Mouse (Mus musculus): ENCODE data around the gene Tspo. TPM values are rescaled to one million over a fixed set of nuclear protein-coding genes. Genes with fewer than 3 reads are reported as not detected.

Tspo gene
- polyA plus RNA-seq, 1 experiment from 2014 or later, result 107 TPM

- Histone ChIP-seq H3K4me2 (replicated peaks; ENCODE audit: low read depth, low read length) (no peak overlapping the region), H3K4me3 (ENCODE audit: low read length) (no peak overlapping the region), H3K27me3 (ENCODE audit: insufficient read depth, low read length) (no peaks in the 10 kb centered on the region), H3K36me3 (ENCODE audit: insufficient read depth, low read length) (peaks cover 50% of the 10 kb centered on the region), H3K9ac (replicated peaks; ENCODE audit: low read length) (no peak overlapping the region), H3K4me1 (ENCODE audit: insufficient read depth, low read length) (no peaks in the 10 kb centered on the region), H3K9me3 (ENCODE audit: low read length) (no peaks in the 10 kb centered on the region), H3K27ac (ENCODE audit: low read length) (no peak overlapping the region)
- 71% methylated on average over 6 of the region's 6 CpGs for WGBS
- no peak for ATAC-seq (ENCODE audit: low FRiP score, low TSS enrichment)
Measured at GRCm38 (mm10) chr15:83574731-83575351, 11.4 kb downstream of the Tspo start.

DNA sequence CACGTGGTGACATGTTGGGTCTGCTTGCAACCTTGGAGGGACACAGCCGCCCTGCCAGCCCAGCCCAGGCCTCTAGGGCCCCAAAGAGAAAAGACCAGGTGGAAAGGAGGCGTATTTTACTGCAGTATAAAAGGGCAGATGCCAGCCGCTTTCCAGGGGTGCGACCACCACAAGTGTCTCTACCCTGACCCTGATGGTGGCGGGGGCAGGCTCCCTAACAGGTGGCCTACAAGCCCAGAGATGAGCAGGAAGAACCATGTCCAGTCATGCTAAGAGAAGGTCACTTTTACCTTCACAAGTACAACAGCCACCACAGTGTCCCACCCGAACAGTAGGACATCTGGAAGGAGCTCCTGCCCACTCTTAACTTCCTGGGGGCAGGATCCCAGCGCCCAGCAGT, 12.2 kb downstream of the Tspo start:
- Histone ChIP-seq H3K9me3 (ENCODE audit: low read length) (no peaks in the 10 kb centered on the region), H3K4me2 (replicated peaks; ENCODE audit: low read depth, low read length) (no peak overlapping the region), H3K4me1 (ENCODE audit: insufficient read depth, low read length) (no peaks in the 10 kb centered on the region), H3K27me3 (ENCODE audit: insufficient read depth, low read length) (no peaks in the 10 kb centered on the region), H3K36me3 (ENCODE audit: insufficient read depth, low read length) (peaks cover 57% of the 10 kb centered on the region), H3K9ac (replicated peaks; ENCODE audit: low read length) (no peak overlapping the region), H3K27ac (ENCODE audit: low read length) (no peak overlapping the region), H3K4me3 (ENCODE audit: low read length) (no peak overlapping the region)
- 93% methylated on average over 8 of the region's 8 CpGs for WGBS
- no peak for ATAC-seq (ENCODE audit: low FRiP score, low TSS enrichment)

- WGBS, result 88% methylated on average over 9 of the region's 9 CpGs
- Histone ChIP-seq H3K27me3 (ENCODE audit: insufficient read depth, low read length) (no peaks in the 10 kb centered on the region), H3K4me3 (ENCODE audit: low read length) (no peak overlapping the region), H3K4me1 (ENCODE audit: insufficient read depth, low read length) (no peaks in the 10 kb centered on the region), H3K9ac (replicated peaks; ENCODE audit: low read length) (no peak overlapping the region), H3K36me3 (ENCODE audit: insufficient read depth, low read length) (peaks cover 68% of the 10 kb centered on the region), H3K9me3 (ENCODE audit: low read length) (no peaks in the 10 kb centered on the region), H3K27ac (ENCODE audit: low read length) (no peak overlapping the region), H3K4me2 (replicated peaks; ENCODE audit: low read depth, low read length) (no peak overlapping the region)
- no peak for ATAC-seq (ENCODE audit: low FRiP score, low TSS enrichment)
Measured at GRCm38 (mm10) chr15:83576651-83577050, 13.3 kb downstream of the Tspo start.

DNA sequence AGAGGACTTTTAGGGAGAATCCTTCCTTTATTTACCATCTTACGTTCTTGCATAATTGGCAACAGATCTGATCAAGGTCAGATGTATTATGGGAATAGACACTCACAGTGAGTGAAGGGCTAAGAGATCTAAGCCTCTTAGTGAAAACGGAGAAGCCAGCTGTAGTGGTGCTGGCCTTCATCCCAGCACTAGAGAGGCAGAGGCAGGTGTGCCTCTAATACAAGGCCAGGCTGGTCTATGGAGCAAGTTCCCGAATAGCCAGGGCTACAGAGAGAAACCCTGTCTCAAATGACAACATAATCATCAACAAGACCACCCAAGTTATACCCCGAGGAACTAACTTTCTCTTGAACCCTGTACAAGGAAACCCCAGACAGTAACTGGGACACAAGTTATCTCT, 19.5 kb downstream of the Tspo start:
- Histone ChIP-seq H3K36me3 (ENCODE audit: insufficient read depth, low read length) (peaks cover 71% of the 10 kb centered on the region), H3K9ac (replicated peaks; ENCODE audit: low read length) (no peak overlapping the region), H3K9me3 (ENCODE audit: low read length) (peaks cover 8% of the 10 kb centered on the region), H3K27me3 (ENCODE audit: insufficient read depth, low read length) (no peaks in the 10 kb centered on the region), H3K27ac (ENCODE audit: low read length) (no peak overlapping the region), H3K4me3 (ENCODE audit: low read length) (no peak overlapping the region), H3K4me1 (ENCODE audit: insufficient read depth, low read length) (no peaks in the 10 kb centered on the region), H3K4me2 (replicated peaks; ENCODE audit: low read depth, low read length) (no peak overlapping the region)
- ATAC-seq (ENCODE audit: low FRiP score, low TSS enrichment), result no peak
- 74% methylated on average over 4 of the region's 4 CpGs for WGBS

DNA sequence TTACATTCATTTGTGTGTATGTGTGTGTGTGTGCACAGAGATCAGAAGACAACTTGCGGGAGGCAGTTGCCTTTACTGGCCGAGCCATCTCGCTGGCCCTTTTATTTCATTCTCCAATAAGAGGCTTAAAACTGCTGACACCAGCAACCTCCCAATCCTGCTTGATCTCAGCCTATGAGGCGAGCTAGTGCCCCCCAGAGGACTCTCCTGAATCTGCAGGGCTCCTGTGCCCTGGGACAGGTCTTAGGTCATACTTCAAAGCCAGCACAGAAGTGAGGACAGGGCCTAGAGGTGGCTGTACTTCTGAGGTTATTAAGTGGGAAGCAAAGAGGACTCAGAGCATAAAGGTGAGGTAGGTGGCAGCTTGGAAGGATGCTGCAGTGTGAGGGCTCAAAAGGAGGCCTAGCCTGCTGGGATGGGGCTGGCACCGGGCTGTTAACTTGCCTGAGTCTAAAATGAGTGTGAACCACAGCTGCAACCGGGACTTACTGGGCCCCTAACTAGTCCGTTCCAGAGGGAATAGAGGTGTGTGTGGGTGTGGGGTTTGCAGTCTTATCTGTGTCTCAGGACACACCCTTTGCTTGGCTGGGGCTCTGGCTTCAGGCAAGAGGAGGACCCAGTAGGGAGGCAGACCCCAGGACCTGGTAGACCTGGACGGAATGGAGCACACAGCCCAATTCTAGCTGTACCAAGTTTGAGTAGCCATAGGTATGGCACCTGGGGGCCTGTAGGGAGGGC, 20.2 kb downstream of the Tspo start:
- Histone ChIP-seq H3K27ac (ENCODE audit: low read length) (no peak overlapping the region), H3K9ac (replicated peaks; ENCODE audit: low read length) (no peak overlapping the region), H3K4me2 (replicated peaks; ENCODE audit: low read depth, low read length) (no peak overlapping the region), H3K9me3 (ENCODE audit: low read length) (peaks cover 8% of the 10 kb centered on the region), H3K36me3 (ENCODE audit: insufficient read depth, low read length) (peaks cover 73% of the 10 kb centered on the region), H3K27me3 (ENCODE audit: insufficient read depth, low read length) (no peaks in the 10 kb centered on the region), H3K4me1 (ENCODE audit: insufficient read depth, low read length) (no peaks in the 10 kb centered on the region), H3K4me3 (ENCODE audit: low read length) (no peak overlapping the region)
- WGBS, result 68% methylated on average over 8 of the region's 8 CpGs
- ATAC-seq (ENCODE audit: low FRiP score, low TSS enrichment), result no peak

- no peaks in the 10 kb centered on the region for H3K27me3 ChIP-seq (ENCODE audit: insufficient read depth, low read length)
- WGBS, result 92% methylated on average over 6 of the region's 6 CpGs
- no peak overlapping the region for H3K4me3 ChIP-seq (ENCODE audit: low read length)
- H3K36me3 ChIP-seq (ENCODE audit: insufficient read depth, low read length), result peaks cover 67% of the 10 kb centered on the region
- no peak for ATAC-seq (ENCODE audit: low FRiP score, low TSS enrichment)
- H3K4me1 ChIP-seq (ENCODE audit: insufficient read depth, low read length), result no peaks in the 10 kb centered on the region
- H3K9ac ChIP-seq (replicated peaks; ENCODE audit: low read length), result no peak overlapping the region
- H3K9me3 ChIP-seq (ENCODE audit: low read length), result peaks cover 8% of the 10 kb centered on the region
- H3K4me2 ChIP-seq (replicated peaks; ENCODE audit: low read depth, low read length), result no peak overlapping the region
- no peak overlapping the region for H3K27ac ChIP-seq (ENCODE audit: low read length)
Measured at GRCm38 (mm10) chr15:83584741-83585220, 21.4 kb downstream of the Tspo start.

DNA sequence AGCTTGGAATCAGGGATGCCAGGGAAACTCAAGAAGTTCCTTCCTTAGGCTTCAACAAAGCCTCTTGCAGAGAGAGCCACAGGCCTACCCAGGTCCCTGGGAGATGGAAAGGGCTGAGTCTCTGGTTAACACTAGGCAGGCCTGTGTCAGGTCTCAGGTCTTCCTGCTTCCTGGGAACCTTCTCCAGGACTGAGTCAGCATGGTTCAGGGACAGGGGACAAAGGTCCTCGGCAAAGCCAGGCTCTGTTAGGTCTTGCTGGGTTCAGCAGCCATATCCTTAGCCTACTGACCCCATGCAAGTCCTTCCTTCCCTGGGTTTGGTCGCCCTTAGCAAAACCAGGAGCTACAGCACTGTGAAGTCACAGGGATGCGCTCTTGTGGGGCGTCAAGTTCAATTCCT, 27.4 kb downstream of the Tspo start:
- no peak overlapping the region for H3K4me2 ChIP-seq (replicated peaks; ENCODE audit: low read depth, low read length)
- peaks cover 24% of the 10 kb centered on the region for H3K36me3 ChIP-seq (ENCODE audit: insufficient read depth, low read length)
- 82% methylated on average over 4 of the region's 4 CpGs for WGBS
- H3K9ac ChIP-seq (replicated peaks; ENCODE audit: low read length), result no peak overlapping the region
- no peak overlapping the region for H3K27ac ChIP-seq (ENCODE audit: low read length)
- H3K4me1 ChIP-seq (ENCODE audit: insufficient read depth, low read length), result peaks cover 17% of the 10 kb centered on the region
- peaks cover 8% of the 10 kb centered on the region for H3K9me3 ChIP-seq (ENCODE audit: low read length)
- no peak overlapping the region for H3K4me3 ChIP-seq (ENCODE audit: low read length)
- no peaks in the 10 kb centered on the region for H3K27me3 ChIP-seq (ENCODE audit: insufficient read depth, low read length)
- no peak for ATAC-seq (ENCODE audit: low FRiP score, low TSS enrichment)

GRCm38 (mm10) chr15:83591758-83592157, 28.4 kb downstream of the Tspo start:
- H3K36me3 ChIP-seq (ENCODE audit: insufficient read depth, low read length), result peaks cover 15% of the 10 kb centered on the region
- H3K4me2 ChIP-seq (replicated peaks; ENCODE audit: low read depth, low read length), result no peak overlapping the region
- ATAC-seq (ENCODE audit: low FRiP score, low TSS enrichment), result no peak
- H3K9me3 ChIP-seq (ENCODE audit: low read length), result no peaks in the 10 kb centered on the region
- H3K4me3 ChIP-seq (ENCODE audit: low read length), result no peak overlapping the region
- H3K27ac ChIP-seq (ENCODE audit: low read length), result no peak overlapping the region
- H3K4me1 ChIP-seq (ENCODE audit: insufficient read depth, low read length), result peaks cover 17% of the 10 kb centered on the region
- no peak overlapping the region for H3K9ac ChIP-seq (replicated peaks; ENCODE audit: low read length)
- no peaks in the 10 kb centered on the region for H3K27me3 ChIP-seq (ENCODE audit: insufficient read depth, low read length)
- 66% methylated on average over 6 of the region's 6 CpGs for WGBS

GRCm38 (mm10) chr15:83592260-83593188, 29.1 kb downstream of the Tspo start:
- no peak overlapping the region for H3K4me3 ChIP-seq (ENCODE audit: low read length)
- H3K4me1 ChIP-seq (ENCODE audit: insufficient read depth, low read length), result peaks cover 17% of the 10 kb centered on the region
- 81% methylated on average over 8 of the region's 8 CpGs for WGBS
- no peak overlapping the region for H3K4me2 ChIP-seq (replicated peaks; ENCODE audit: low read depth, low read length)
- peaks cover 7% of the 10 kb centered on the region; the same call in 1 of the 2 replicates for H3K36me3 ChIP-seq (ENCODE audit: insufficient read depth, low read length)
- H3K27ac ChIP-seq (ENCODE audit: low read length), result no peak overlapping the region
- H3K9me3 ChIP-seq (ENCODE audit: low read length), result no peaks in the 10 kb centered on the region
- H3K27me3 ChIP-seq (ENCODE audit: insufficient read depth, low read length), result no peaks in the 10 kb centered on the region
- H3K9ac ChIP-seq (replicated peaks; ENCODE audit: low read length), result peak overlapping the region; percentile 82; the same call in 1 of the 2 replicates
- ATAC-seq (ENCODE audit: low FRiP score, low TSS enrichment), result no peak

All from kidney, embryonic 16.5 days (tissue).